Mouse (Mus musculus) heart, postnatal 0 days (tissue): ENCODE measurements around the gene Map7.

Experiments
- CTCF ChIP-seq: IDR thresholded peaks from 2 replicates; pipeline ENCODE4 v1.5.1; 2016; ENCODE audit warnings: antibody characterized with exemption, control low read depth, low read depth
- EP300 ChIP-seq: IDR thresholded peaks from 2 replicates; pipeline ENCODE4 v1.6.1; 2016; ENCODE audit warnings: antibody characterized with exemption, low read depth

DNA sequence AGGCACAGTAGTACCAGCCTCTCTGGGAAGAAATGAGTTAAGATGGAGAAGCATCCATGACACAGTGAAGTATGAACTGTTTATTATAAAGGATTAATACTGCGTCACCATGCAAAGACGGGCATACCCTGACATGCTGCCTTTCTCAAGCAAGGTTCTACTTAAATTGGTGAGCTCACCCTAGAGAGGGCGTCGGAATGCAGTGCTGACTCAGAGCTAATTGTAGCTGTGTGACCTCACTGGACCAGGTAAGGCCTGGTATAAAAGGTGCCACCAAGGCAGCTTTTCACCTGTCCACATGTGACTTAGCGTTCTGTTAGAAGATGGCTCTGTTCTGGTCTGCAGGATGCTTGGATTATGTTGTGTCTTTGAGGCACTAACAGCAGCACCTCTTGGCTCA is 11.0 kb downstream of the Map7 start:
- TF ChIP-seq EP300 (no peak), CTCF (no peak)
